Mouse (Mus musculus) liver, adult 2 months (tissue): Measurements from ENCODE around the gene Mrps18c.

Source experiments
- CTCF ChIP-seq: fragments of 200-500 bp; IDR thresholded peaks from 2 replicates; pipeline ENCODE4 v1.5.1; 2011; ENCODE audit warnings: low read depth, low read length, control low read depth
- POLR2A ChIP-seq: fragments of 200-500 bp; IDR thresholded peaks from 2 replicates; pipeline ENCODE4 v1.6.1; 2011; ENCODE audit warnings: low read length, control low read depth; ENCODE audit not compliant: insufficient read depth; ENCODE audit errors: extremely low read depth

DNA sequence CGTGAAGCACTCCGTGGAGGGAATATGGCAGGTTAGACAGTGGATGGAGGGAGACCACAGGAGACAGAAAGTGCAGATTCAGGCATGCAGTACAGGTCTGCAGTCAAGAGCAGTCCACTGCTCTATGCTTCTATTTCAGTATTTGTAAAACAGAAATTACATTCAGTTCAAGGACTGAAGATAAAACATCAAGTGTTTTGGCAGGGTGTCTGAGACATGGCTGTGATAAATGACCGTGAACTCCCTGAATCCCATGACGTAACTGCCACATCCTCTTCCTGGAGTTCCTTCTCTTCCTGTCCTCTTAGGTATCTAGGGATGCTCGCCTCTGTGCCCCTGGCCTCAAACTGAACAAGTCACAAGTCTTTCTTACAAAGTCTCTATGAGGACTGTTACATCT, 21.5 kb upstream of the Mrps18c start:
- no peak for TF ChIP-seq CTCF
- no peak for TF ChIP-seq POLR2A
